Mouse (Mus musculus) left cerebral cortex, adult 11 months (tissue): ENCODE data around the gene Xab2.
"Not testable (repeated sequence)": the region's sequence is repeated elsewhere in the genome, so short reads cannot be mapped to it uniquely, and the experiment has no call there.

Source experiments
- DNase-seq: peaks from one replicate; pipeline ENCODE4 v3.0.0; 2022; ENCODE audit warnings: low spot score

Xab2 gene

GRCm38 (mm10) chr8:3609046-3609815 is 11.9 kb downstream of the Xab2 start:
- no peak for DNase-seq

- no peak for DNase-seq
Measured at GRCm38 (mm10) chr8:3607822-3608221, 13.3 kb downstream of the Xab2 start.

- DNase-seq, result no peak
Measured at GRCm38 (mm10) chr8:3606593-3606992, 14.5 kb downstream of the Xab2 start.

GRCm38 (mm10) chr8:3603439-3603838 is 17.7 kb downstream of the Xab2 start:
- DNase-seq, result no peak

GRCm38 (mm10) chr8:3600401-3600800 is 20.7 kb downstream of the Xab2 start:
- DNase-seq, result no peak

- no peak for DNase-seq
Measured at GRCm38 (mm10) chr8:3599219-3599618, 21.9 kb downstream of the Xab2 start.

DNA sequence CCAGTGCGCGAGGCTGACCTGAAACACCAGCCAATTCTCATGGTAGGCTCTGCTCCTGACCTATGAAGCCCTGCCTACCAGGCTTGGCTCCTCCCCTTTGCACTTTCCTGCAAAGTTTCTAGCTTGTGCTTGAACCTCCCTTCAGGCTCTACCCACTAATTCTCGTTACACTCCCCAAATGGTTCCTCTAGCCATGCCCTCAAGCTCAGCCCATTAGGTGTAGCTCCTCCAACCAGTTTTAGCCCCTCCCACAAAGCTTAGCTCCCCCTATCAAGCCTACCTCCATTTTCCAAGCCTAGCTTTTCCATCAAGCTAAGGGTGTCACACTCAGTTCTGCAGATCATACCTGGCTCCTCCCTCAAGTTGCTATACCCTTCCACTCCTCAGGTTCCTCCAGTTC is 23.1 kb downstream of the Xab2 start:
- DNase-seq, result no peak

DNA sequence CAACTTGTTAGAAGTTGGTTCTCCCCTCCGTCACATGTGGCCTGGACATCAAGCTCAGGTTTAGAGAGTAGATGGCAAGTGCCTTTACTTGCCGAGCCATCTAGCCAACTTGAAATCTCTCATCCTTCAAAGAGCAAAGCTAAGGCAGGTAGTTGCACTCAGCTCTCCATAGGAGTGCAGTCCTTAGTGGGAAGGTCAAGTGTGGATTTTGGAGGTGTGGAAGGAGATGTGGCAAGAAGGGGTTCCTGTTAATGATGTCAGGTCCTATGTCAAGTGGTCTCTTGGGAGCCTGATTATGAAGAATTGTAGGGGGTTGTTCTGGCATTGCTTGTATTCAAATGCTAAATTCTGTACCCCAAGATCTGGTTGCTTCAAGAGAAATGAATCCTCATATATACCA is 26.6 kb downstream of the Xab2 start:
- DNase-seq, result no peak

- DNase-seq, result no peak
Measured at GRCm38 (mm10) chr8:3593470-3593869, 27.6 kb downstream of the Xab2 start.

GRCm38 (mm10) chr8:3588258-3588633 is 32.9 kb downstream of the Xab2 start:
- no peak for DNase-seq

- DNase-seq, result peak; percentile 54
Measured at GRCm38 (mm10) chr8:3587391-3588257, 33.5 kb downstream of the Xab2 start.

- DNase-seq, result no peak
Measured at GRCm38 (mm10) chr8:3586993-3587390, 34.1 kb downstream of the Xab2 start, which contains the start of gene Camsap3. TSS of gene Camsap3 (plus strand) at chr8:3587293.

DNA sequence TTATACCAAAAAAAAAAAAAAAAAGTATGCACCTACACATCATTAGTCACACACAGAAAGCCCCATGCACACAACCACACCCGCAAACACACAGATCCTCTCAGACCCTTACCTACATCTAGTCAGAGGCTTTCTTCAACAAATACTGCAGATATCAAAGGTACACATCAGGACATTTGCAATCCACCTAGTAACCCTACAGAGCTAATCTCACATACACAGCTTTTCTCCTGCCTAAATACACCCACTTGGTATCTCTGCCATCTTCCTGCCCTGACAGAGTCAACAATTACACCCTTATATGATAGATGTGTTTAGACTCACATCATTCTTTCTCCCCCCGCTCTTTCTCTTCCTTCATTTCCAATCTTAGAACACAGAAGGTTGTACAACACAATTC is 34.7 kb downstream of the Xab2 start:
- DNase-seq, result no peak

GRCm38 (mm10) chr8:3581961-3582360 is 39.2 kb downstream of the Xab2 start:
- not testable (repeated sequence) for DNase-seq

- DNase-seq, result no peak
Measured at GRCm38 (mm10) chr8:3579390-3580364, 41.4 kb downstream of the Xab2 start.

GRCm38 (mm10) chr8:3576211-3576960 is 44.7 kb downstream of the Xab2 start:
- no peak for DNase-seq

- DNase-seq, result no peak
Measured at GRCm38 (mm10) chr8:3574546-3574945, 46.6 kb downstream of the Xab2 start.

DNA sequence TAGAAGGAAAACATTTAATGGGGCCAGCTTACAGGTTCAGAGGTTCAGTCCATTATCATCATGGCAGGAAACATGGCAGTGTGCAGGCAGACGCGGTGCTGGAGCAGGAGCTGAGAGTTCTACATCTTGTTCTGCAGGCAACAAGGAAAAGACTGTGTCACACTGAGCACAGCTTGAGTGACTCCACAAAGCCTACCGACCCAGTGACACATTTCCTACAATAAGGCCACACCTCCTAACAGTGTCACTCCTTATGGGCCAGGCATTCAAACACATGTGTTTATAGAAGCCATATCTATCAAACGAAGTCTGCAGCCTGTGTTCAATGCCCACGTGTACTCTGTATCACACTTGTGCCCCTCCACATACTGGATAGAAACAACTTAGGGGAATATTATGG is 51.3 kb downstream of the Xab2 start:
- DNase-seq, result no peak

- no peak for DNase-seq
Measured at GRCm38 (mm10) chr8:3568378-3568777, 52.7 kb downstream of the Xab2 start.

GRCm38 (mm10) chr8:3567641-3568371 is 53.3 kb downstream of the Xab2 start, which contains the start of gene C330021F23Rik:
TSS of gene C330021F23Rik (plus strand) at chr8:3567990.
- no peak for DNase-seq
